Mouse (Mus musculus) MEL-GATA-1-ER (cell line): ENCODE measurements around the gene Pank4.

Experiments used
- DNase-seq: peaks from one replicate; pipeline ENCODE4 v3.0.0-alpha.2; 2012; ENCODE audit warnings: low read depth; ENCODE audit errors: extremely low read depth

Pank4 gene

GRCm38 (mm10) chr4:154943323-154944039, 20.4 kb upstream of the Pank4 start:
- DNase-seq: no peak

- DNase-seq: peak; percentile 85
Observed at GRCm38 (mm10) chr4:154944121-154944590, 19.8 kb upstream of the Pank4 start.

GRCm38 (mm10) chr4:154946319-154946718, 17.6 kb upstream of the Pank4 start:
- DNase-seq: no peak

GRCm38 (mm10) chr4:154948066-154948939, 15.6 kb upstream of the Pank4 start:
- no peak for DNase-seq

GRCm38 (mm10) chr4:154948940-154949588, 14.9 kb upstream of the Pank4 start:
- no peak for DNase-seq

- DNase-seq: no peak
Observed at GRCm38 (mm10) chr4:154949589-154949982, 14.3 kb upstream of the Pank4 start.

GRCm38 (mm10) chr4:154952461-154953241, 11.3 kb upstream of the Pank4 start:
- no peak for DNase-seq

- no peak for DNase-seq
Observed at GRCm38 (mm10) chr4:154956604-154957003, 7.3 kb upstream of the Pank4 start.

GRCm38 (mm10) chr4:154957289-154957993, 6.5 kb upstream of the Pank4 start:
- no peak for DNase-seq

- no peak for DNase-seq
Observed at GRCm38 (mm10) chr4:154958171-154958570, 5.8 kb upstream of the Pank4 start.

- DNase-seq: no peak
Observed at GRCm38 (mm10) chr4:154958621-154959020, 5.3 kb upstream of the Pank4 start.

GRCm38 (mm10) chr4:154960021-154960689, 3.8 kb upstream of the Pank4 start:
- DNase-seq: no peak

- DNase-seq: no peak
Observed at GRCm38 (mm10) chr4:154960690-154961225, 3.2 kb upstream of the Pank4 start, which contains the start of gene Hes5. Hes5 (plus strand) TSS chr4:154960923.

- no peak for DNase-seq
Observed at GRCm38 (mm10) chr4:154961226-154961738, 2.6 kb upstream of the Pank4 start.

GRCm38 (mm10) chr4:154961911-154962310, 2.0 kb upstream of the Pank4 start:
- DNase-seq: no peak

- DNase-seq: no peak
Observed at GRCm38 (mm10) chr4:154962683-154963082, 1.2 kb upstream of the Pank4 start.

GRCm38 (mm10) chr4:154963190-154963836, 610 bp upstream of the Pank4 start:
- no peak for DNase-seq

- DNase-seq: peak; percentile 64
Observed at GRCm38 (mm10) chr4:154964581-154965235, 785 bp downstream of the Pank4 start.
